Mouse (Mus musculus) small intestine, adult 2 months (tissue): ENCODE data around the gene Rps15.

ENCODE experiments used
- CTCF ChIP-seq: fragments of 200-500 bp; IDR thresholded peaks from 2 replicates; pipeline ENCODE4 v1.5.1; 2012; ENCODE audit warnings: low read depth, mild to moderate bottlenecking, control low read depth, inconsistent platforms, low read length, moderate library complexity, mixed read lengths; ENCODE audit not compliant: insufficient replicate concordance, insufficient read length; ENCODE audit errors: extremely low read depth
- POLR2A ChIP-seq: fragments of 200-500 bp; IDR thresholded peaks from 2 replicates; pipeline ENCODE4 v1.6.1; 2012; ENCODE audit warnings: low read depth, mild to moderate bottlenecking, control low read depth, inconsistent platforms, low read length, moderate library complexity

- TF ChIP-seq CTCF (no peak), POLR2A (no peak)
Observed at GRCm38 (mm10) chr10:80341491-80342304, 49.4 kb downstream of the Rps15 start.
